Mouse (Mus musculus): ENCODE results near the gene Sh3rf1.

Sh3rf1 gene

DNA sequence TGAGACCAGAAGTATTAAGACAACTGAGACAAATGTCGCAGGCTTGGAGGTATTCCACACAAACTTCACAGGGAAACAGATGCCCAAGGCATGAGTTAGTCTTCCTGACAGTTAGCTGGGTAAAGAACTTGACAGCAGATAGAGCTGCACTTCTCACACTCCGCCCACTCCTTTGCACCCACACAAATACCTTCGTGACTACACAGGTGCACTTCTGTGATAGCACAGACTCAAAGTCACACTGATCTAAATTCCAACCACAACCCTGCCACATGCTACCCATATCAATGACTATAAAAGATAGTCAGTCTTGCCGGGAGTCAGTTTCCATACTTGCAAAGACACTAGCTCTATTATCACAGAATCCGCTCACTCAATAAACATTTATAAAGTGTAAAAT, 202.4 kb downstream of the Sh3rf1 start:
- no peak for DNase-seq (ENCODE audit: low read depth)

DNA sequence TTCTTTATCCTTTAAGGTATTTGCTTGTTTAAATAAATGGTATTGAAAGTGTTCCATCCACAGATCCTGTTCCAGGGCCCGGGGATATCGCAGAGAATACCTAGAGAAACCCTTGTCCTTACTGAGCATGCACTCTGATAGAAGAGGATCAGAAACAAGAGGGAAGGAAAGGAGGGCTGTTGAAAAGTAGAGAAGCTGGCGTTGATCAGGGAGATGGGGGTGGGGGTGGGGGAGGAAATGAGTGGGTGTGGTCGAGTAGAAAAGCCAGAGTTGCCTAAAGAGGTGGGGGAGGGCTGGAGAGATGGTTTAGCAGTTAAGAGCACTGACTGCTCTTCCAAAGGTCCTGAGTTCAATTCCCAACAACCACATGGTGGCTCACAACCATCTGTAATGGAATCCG, 203.0 kb downstream of the Sh3rf1 start:
- DNase-seq (ENCODE audit: low read depth): no peak

DNA sequence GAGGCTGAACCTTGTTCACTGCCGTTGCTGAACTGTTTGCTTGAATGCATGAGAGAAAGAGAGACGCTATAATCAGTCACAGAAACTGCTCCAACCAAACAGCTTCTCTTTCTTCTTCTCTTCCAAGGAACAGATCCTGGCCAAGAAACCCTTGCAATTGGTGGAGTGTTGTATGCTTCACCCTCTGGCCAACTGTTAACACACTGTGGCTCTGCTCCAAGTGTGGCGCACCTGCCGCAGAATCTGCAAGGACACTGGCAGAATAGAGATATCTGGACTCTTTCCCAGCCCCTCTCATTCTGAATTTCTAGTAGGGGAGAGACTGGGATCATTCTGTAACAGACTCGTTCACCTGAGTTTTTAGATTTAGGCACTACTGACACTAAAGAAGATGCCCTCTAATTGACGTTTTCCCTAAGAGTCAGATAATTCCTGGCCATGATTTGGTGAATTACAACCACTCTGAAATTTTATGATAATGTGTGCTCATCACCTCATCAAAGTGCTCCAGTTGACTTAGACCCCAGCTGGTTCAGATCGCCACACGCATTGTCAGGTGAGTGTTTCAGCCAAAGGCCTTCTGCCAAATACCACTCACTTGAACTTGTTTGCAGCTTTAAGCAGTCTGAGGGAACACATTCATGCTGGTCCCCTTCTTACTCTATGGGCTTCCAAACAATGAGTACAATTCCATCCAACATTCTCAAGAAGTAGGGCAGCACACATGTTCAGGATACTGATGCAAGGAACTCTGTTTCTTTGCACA, 204.4 kb downstream of the Sh3rf1 start:
- DNase-seq (ENCODE audit: low read depth): no peak

DNA sequence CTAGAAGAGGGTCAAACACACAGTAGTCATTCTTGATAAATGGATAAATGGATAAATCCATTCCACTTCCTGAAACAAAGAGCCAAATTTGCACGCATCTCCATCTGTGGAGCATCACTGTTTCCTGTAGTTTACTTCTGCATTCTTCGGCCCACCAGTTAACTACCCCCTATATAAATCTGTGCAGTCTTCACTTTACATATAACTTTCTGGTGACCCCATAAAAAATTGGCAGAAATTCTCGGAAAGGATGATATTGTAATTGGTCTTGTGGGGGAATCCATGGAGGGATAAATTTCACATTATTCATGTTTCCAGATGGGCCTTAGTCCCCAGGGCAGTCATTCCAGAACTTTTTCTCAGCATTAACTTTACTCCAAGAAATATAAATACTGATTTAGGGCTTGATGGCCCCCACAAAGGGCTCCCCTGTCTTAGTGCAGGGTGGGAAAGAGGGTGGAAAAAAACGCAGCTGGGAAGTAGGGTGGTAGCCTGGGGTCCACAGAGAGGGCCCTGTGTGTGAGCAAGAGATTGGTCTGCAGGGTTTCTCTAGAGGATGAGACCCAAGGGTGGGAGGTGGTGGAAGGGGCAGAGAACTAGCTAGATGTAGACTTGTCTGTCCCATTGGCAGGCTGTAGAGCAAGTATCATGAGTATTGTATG, 205.3 kb downstream of the Sh3rf1 start:
- no peak for DNase-seq (ENCODE audit: low read depth)

DNA sequence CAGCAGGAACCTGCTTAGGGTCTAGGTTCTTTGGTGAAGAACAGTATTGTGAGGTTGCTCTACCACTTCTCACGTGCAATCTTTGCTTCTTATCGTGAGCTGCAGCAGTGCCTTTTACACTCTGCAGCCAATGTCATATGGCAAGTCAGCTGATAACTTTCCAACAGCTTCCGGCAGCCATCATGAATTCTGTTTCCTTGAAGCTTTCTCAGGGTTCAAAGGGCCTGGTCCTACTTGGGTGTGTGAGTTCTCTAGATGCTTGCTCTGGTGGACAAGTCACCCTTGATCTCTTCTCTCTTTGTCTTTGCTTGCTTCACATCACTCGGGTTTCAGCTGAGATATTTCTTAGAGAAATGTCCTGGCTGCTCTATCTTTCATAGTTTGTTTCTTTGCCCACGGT, 211.8 kb downstream of the Sh3rf1 start:
- DNase-seq (ENCODE audit: low read depth): no peak

DNA sequence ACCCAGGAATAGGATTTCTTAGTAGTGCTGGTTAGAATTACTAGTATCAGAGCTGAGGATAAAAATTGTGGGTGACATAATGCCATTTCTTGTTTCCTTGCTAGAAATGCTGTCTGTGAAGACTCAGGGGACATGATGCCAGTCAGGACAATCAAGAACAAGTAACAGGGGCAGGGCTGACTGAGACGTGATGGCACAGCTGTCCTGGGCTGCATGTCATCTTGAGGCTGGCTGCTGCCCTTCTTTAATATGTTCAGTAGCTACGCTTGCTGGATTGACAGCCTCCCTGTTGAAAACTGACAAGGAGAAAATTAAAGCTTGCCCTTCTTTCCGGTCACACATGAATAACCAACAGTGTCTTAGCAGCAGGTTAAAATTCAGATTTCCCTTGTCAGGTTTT, 212.5 kb downstream of the Sh3rf1 start:
- DNase-seq (ENCODE audit: low read depth): no peak

DNA sequence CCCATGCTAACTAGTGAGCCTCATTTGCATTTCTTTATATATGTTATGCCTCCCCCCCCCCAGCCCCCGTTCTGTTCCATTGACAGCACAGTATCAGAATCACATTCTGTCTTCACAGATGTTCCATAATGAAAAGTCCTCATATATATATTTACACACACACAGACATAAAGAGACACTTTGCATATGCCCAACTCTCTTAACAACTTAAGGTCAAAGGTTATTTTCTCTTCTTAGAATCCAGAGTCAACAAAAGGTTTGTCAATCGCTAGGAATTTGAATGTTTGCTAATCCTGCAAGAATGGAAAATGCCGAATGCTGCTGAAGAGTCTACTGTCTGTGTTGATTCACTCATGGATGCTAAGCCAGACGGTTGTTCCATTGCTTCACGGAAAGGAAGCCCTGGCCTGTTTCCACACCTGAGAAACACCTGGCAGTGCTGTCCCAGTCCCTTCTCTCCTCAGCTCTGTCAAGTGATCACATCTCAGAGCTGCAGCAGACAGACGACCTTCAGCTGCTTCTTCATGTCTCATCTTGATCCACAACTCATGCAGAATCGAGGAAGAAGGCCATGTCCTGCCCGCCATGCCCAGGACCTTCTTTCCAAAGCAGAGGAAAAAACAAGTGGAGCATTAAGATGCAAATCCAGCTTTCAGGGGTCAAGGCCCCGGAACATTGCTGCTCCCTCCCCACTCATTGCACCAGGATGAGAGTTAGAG, 213.1 kb downstream of the Sh3rf1 start:
- no peak for DNase-seq (ENCODE audit: low read depth)

DNA sequence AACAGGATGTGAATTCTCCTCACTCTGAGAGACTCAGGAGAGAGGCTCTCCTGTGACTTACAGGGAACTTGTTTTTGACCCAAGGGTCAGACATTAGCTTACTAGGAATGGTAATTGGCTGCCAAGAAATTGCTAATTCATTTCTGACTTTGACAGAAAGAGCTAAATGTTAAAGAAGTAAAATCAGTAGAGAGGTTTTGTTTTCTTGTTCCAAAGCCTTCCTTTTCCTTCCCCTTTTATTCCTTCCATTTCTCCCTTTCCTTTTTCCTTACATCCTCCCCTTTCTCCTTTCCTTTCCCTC, 213.6 kb downstream of the Sh3rf1 start:
- DNase-seq (ENCODE audit: low read depth): no peak

DNA sequence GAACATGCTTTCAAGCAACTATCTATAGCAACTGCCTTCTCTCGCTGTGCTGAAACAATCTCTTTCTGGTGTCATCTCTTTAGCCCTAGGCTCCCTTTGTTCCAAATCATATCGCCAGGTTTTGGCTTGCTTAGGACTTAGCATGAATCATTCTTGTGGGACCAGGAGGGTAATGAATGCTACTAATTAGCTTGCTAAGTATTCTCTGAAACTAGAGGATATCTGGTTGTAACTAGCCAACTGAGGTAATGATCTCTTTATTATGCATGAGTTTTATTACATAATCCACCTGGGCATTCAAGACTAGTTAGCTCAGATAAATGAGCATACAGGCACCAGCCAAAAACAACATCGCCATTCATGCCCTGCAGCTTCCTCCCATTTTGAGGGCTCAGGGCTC, 219.3 kb downstream of the Sh3rf1 start:
- no peak for DNase-seq (ENCODE audit: low read depth)

DNA sequence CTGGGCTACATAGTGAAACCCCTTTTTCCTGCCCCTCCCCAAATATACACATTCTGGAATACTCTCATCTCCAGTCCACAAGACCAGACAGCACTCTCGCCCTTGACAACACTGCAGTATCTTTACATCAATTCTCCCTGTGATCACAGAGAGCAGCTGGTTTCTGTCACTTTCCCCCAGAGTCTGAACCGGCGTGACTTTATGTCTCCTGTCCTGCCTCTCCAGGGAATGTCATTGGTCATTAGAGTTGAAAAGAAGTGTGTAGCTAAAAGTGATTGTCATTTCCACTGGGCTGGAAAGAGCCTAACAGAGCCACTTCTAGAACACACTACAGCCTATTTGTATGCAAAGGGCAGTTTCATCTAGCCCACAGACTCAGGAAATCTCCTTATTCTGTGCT, 220.7 kb downstream of the Sh3rf1 start:
- no peak for DNase-seq (ENCODE audit: low read depth)
